Mouse (Mus musculus) cerebellum, adult 2 months (tissue): Measurements from ENCODE around the gene 6030452D12Rik.

Experiments used
- CTCF ChIP-seq: fragments of 200-500 bp; IDR thresholded peaks from 2 replicates; pipeline ENCODE4 v1.5.1; 2011; ENCODE audit warnings: low read depth, mild to moderate bottlenecking, control low read depth, low read length, moderate library complexity, borderline replicate concordance; ENCODE audit not compliant: insufficient read depth
- POLR2A ChIP-seq: fragments of 200-500 bp; IDR thresholded peaks from 2 replicates; pipeline ENCODE4 v1.6.1; 2011; ENCODE audit warnings: low read length, control low read depth, borderline replicate concordance; ENCODE audit not compliant: insufficient read depth

DNA sequence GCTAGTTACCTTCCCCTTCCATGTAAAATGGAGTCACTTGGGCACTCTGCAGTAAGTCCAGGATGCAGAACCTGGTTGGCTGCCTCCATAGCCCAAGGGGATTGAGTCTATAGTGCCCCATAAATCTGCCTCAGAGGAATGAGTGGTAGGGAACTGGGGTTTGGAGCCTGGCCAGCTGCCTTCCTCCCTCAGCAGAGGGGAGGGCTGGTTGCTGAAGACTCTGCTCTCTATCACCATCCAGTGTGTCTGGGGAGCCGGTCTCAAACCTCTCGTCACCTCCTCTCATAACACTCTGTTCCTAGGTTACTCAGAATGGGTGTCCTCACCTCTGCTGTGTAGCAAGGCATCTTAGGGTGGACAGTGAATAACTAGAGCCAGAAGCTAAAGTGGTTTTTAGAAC lies 16.3 kb downstream of the 6030452D12Rik start:
- TF ChIP-seq CTCF: no peak
- TF ChIP-seq POLR2A: no peak
